ENCODE assay signal across 16 mouse cellular contexts in the genomic region with DNA sequence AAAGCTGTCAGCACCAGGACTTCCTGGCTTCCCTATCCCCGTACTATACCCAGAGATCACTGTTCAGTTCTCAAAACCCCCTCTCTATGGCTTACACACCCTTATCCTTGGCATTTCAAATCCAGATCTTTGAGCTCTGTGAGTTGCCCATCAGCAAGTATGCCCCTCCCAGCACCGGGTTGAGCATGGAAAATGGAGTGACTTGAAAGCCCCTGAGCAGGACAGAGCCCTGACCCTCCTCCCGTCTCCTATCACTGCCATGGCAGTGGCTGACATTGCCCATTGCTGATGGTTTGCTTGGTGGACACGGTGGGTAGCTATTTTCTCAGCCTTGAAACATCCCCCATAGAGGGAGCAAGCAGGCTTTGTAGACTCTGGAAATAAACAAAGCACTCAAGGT.
A peak's percentile ranks its signal among the peaks of the same experiment; 100 is the strongest.
DNase-seq lines count a peak whose midpoint lies in the region; TF ChIP-seq lines count a peak whose summit lies in the region.
"Had no signal": no experiment of that assay in that cellular context is flagged by ENCODE, and none has a peak within 500 bp of the region (broad histone marks: within the 10 kb centered on the region; RNA-seq: fewer than 3 reads in every experiment).

No protein-coding gene starts in this region.

- 0 out of 2 replicates have a peak, but pooled peaks have one; percentile 7 for TF ChIP-seq CTCF in layer of hippocampus, adult 2 months (conservative IDR thresholded peaks at IDR 0.05)

- no peaks in the 10 kb centered on the region for H3K9me3 ChIP-seq in heart, embryonic 10.5 days
- H3K9me3 ChIP-seq: embryonic facial prominence, embryonic 13.5 days; embryonic facial prominence, embryonic 15.5 days; forebrain, embryonic 10.5 days; forebrain, embryonic 12.5 days had no signal

- no peaks in the 10 kb centered on the region for H3K27me3 ChIP-seq in heart, embryonic 10.5 days (ENCODE audit: insufficient read depth, poor library complexity, severe bottlenecking)
- H3K27me3 ChIP-seq: embryonic facial prominence, embryonic 13.5 days; embryonic facial prominence, embryonic 15.5 days; forebrain, embryonic 12.5 days had no signal

- WGBS in heart, embryonic 10.5 days: 56% methylated on average over 4 of the region's 4 CpGs

- H3K27ac ChIP-seq in heart, embryonic 10.5 days: no peak overlapping the region
- H3K27ac ChIP-seq in layer of hippocampus, adult 2 months: no peak overlapping the region
- H3K27ac ChIP-seq: embryonic facial prominence, embryonic 13.5 days; embryonic facial prominence, embryonic 15.5 days; forebrain, embryonic 10.5 days; forebrain, embryonic 12.5 days had no signal

- no peaks in the 10 kb centered on the region for H3K36me3 ChIP-seq in heart, embryonic 10.5 days
- H3K36me3 ChIP-seq: embryonic facial prominence, embryonic 13.5 days; embryonic facial prominence, embryonic 15.5 days; forebrain, embryonic 10.5 days; forebrain, embryonic 12.5 days had no signal

- H3K4me3 ChIP-seq in heart, embryonic 10.5 days: no peak overlapping the region
- H3K4me3 ChIP-seq in layer of hippocampus, adult 2 months: no peak overlapping the region
- H3K4me3 ChIP-seq: embryonic facial prominence, embryonic 13.5 days; embryonic facial prominence, embryonic 15.5 days; erythroblast, embryonic 14.5 days; forebrain, embryonic 10.5 days; forebrain, embryonic 12.5 days had no signal

- no peaks in the 10 kb centered on the region for H3K4me1 ChIP-seq in heart, embryonic 10.5 days
- H3K4me1 ChIP-seq: embryonic facial prominence, embryonic 13.5 days; embryonic facial prominence, embryonic 15.5 days; forebrain, embryonic 10.5 days; forebrain, embryonic 12.5 days had no signal

- peak; percentile 78 for DNase-seq in heart, adult 11 months
- DNase-seq in heart, embryonic 10.5 days (ENCODE audit: low spot score): no peak
- DNase-seq in layer of hippocampus, adult 2 months (ENCODE audit: low spot score in 2 of 2): no peak
- no peak for DNase-seq in layer of hippocampus, adult 9-11 months
- DNase-seq: cerebellum, adult 11 months; cerebellum, adult 18-20 months; cerebellum, adult 8-10 months; cerebellum, adult 9-11 months; cerebellum, postnatal 14 days; cerebellum, postnatal 36 days; embryo, embryonic 11 days had no signal
